Mouse (Mus musculus) thymus, postnatal 10 days (tissue): ENCODE data around the gene Olfr545.
"Not testable (repeated sequence)": the region's sequence is repeated elsewhere in the genome, so short reads cannot be mapped to it uniquely, and the experiment has no call there.

Source experiments
- DNase-seq, 2 experiments: peaks; one replicate each; pipeline ENCODE4 v3.0.0; 2021; ENCODE audit warnings: low spot score in 2 of 2

Olfr545 gene

DNA sequence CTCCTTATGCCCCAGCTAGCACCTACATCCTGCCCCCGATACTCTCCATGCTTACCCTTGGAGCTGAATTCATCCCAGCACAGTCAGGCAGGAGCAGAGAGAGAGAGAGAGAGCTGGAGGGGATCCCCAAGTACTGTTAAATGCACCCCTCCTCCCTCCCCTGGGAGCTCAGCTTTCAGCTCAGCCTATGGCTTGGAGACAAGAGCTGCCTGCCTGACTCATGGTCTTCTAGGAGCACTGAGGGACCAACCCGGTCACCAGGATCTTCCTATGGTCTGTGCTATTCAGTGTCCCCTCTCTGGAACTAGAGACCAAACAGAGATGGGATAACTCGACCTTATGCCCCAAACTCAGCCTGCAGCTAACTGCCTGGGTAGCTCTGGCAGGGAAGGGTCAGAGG, at the start of gene Olfr545:
Olfr545 (minus strand) TSS at position 101 of the 400 bp plus-strand sequence.
- DNase-seq: no peak

DNA sequence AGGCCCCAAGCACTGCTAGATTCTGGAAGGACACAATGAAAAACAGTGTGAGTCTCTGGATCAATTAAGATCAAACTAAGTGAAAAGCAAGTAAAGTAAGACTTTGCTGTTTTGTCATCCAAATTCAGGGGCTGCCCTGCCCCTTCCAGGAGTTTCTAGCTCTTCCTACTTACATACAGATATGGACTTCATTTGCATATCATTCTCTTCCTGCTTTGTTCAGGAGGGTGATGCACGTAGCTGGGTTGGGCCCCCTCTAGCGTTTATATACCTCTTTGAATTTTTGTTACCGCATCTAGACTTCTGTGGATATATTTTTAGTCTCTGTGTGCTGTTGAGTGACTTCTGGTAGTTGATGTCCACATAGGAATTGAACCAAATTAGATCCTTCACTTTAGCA, 41.9 kb upstream of the Olfr545 start:
- DNase-seq: no peak

- DNase-seq: no peak
Observed at GRCm38 (mm10) chr7:102540596-102540995, 41.2 kb upstream of the Olfr545 start, which contains the start of gene Olfr548-ps1. TSS of gene Olfr548-ps1 (plus strand) at chr7:102540896.

- no peak for DNase-seq
Observed at GRCm38 (mm10) chr7:102534449-102534848, 35.1 kb upstream of the Olfr545 start, which contains the start of gene Olfr547. TSS of gene Olfr547 (plus strand) at chr7:102534749.

GRCm38 (mm10) chr7:102529052-102529451, 29.7 kb upstream of the Olfr545 start:
- DNase-seq: no peak

DNA sequence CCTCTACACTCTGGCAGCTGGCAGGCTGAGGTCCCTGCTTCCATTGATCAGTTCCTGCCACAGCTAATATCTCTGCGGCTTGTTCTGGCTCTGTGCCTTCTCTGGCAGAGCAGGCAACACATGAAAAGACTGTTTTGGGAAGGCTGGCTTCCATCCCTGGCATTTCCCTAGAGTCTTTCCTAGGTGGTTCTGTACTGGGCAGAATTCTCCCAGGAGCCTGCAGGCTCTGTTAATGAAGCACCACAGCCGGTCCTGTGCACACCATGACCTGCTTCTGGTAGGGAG, 17.6 kb upstream of the Olfr545 start:
- DNase-seq: no peak

DNA sequence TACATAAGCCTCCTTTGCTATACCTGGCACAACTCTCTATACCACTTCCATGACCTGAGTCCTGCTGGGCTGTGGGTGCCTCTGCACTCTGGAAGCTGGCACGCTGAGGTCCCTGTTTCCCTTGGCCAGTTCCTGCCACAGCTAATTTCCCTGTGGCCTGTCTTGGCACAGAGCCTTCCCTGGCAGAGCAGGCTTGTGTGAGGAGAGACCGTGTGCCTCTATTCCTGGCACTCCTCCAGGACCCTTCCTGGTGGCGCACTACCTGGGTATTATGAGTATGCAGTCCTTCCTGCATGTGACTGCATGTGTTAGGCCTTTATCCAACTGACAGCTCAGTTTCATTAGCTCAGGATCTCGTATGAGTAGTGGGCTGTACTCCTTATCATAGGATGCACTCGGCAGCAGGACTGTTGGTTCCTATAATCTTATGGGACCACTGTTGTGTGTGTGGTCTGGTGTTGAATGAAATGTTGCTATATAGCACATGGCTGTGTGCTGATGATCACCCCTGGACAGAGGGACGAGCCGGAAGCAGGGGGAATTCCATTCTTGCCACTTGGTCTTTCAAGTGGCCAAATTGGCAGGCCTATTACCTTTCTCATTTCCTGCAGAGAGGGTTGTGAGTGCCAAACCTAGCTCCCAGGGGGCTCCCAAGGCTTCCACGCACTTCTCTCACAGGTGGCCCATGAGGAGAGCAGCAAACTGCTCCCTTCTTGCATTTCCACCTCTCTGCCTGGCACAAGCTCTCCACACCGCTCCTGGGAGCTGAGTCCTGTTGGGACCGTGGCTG, 17.1 kb upstream of the Olfr545 start:
- no peak for DNase-seq

GRCm38 (mm10) chr7:102514144-102514543, 14.8 kb upstream of the Olfr545 start:
- DNase-seq: no peak

DNA sequence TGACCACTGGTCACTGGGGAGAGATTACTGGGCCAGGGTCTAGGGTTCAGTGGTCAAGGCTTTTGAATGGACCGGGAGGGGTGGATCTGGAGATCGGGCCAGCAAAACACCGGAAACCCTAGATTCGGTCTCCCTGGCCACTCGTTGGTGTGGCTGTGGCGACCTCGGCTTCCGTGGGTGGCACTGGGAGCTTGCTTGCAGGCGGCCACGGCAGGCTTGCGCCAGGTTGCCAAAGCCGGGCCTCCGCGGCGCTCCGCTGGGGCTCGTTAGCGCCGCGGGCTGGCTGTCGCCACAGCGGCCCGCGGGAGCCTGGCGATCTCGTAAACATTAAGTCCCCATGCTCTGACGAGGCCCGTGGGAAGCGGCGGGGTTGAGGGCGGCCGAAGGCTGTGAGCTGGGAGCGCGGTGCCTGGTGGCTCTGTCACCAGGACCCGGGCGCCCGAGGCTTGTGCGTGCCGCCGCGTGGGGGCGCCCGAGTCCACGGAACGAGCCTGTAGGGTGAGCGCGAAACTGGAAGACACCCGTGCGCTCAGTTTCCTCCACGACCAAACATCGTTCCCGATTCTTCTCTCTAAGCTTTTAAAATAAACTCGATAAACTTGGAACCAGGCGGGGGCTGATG, 13.6 kb upstream of the Olfr545 start:
- peak; percentile 57 to 95 for DNase-seq

- DNase-seq: no peak
Observed at GRCm38 (mm10) chr7:102511927-102512326, 12.6 kb upstream of the Olfr545 start.

DNA sequence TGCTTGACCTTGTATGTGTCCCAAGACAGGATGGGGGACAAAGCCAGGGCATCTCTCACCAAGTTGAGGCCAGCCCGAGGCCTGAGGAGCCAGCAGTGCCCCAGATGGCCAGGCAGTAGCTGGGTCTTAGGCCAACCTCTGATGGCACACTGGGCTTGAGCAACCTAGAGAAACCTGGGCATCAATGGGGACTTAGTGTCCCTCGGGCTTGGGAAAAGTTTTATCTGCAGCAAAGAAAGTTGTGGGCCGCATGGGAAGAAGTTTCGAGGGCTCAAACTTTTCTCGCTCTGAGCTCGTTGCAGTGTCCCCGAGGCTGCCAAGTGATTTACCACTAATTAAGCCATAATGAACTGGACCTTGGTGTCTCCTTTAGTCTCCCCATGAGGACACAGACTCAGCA, 10.4 kb upstream of the Olfr545 start:
- DNase-seq: no peak

DNA sequence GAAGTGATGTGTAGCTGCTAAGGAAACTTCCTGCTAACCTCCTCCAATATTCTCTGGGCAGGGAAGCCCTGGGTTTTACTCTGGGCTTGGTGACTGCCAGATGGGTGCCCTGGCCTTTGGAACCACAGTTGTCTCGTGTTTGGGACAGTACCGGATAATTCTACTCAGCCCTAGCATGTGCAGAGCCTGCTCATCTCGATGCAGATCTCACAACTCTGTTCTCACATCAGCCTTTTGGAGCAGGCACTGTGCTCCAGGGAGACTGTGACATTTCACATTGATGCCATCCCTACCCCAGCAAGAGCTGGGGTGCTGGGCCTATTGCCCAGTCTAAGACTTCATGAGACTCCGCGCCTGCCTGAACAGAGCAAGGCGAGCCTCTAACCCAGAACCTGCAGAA, 9.3 kb upstream of the Olfr545 start:
- no peak for DNase-seq

GRCm38 (mm10) chr7:102508066-102508465, 8.7 kb upstream of the Olfr545 start:
- no peak for DNase-seq

DNA sequence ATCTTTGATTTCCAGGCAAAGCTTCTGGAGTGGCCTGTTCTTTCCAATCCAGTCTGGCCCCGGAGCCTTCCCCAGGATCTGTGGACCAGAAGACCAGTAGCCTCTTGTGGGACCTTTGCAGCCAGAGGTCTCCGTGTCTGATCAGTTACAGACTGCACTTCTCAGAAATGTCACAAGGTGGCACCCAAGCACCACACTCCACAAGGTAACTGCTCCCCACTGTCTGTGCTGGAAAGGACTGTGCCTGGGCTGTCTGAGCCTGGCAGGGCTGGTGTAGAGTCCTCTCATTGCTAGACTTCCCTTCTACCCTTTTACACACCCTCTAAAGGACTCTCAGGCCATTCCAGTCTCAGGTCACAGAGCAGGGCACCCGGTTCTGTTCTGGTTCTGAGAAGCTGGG, 7.5 kb upstream of the Olfr545 start:
- DNase-seq: peak; percentile 44 to 71

- DNase-seq: no peak
Observed at GRCm38 (mm10) chr7:102501986-102502385, 2.6 kb upstream of the Olfr545 start.

GRCm38 (mm10) chr7:102494416-102494815, 5.0 kb downstream of the Olfr545 start:
- DNase-seq: not testable (repeated sequence)

- DNase-seq: no peak
Observed at GRCm38 (mm10) chr7:102488161-102488560, 11.2 kb downstream of the Olfr545 start, which contains the start of gene Olfr544. TSS of gene Olfr544 (minus strand) at chr7:102488313.

- DNase-seq: no peak
Observed at GRCm38 (mm10) chr7:102486105-102486504, 13.3 kb downstream of the Olfr545 start.

DNA sequence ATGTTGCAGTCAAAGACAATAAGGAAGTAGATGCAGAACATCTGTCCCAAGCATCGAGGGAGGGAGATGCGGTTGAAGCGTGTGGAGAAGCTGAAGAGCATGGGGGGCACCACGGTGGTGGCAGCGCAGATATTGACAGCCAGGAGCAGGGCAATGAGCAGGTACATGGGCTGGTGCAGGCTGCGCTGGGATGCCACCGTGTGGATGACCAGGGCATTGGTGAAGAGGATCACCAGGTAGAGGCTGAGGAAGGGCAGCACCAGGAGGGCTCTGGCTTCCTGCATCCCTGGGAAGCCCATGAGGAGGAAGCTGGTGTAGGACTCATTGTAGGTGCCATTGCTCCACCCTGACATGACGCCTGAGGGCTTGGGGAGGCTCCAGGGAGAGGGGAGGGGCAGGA, 14.6 kb downstream of the Olfr545 start:
- DNase-seq: not testable (repeated sequence)

- no peak for DNase-seq
Observed at GRCm38 (mm10) chr7:102483665-102484064, 15.7 kb downstream of the Olfr545 start.

DNA sequence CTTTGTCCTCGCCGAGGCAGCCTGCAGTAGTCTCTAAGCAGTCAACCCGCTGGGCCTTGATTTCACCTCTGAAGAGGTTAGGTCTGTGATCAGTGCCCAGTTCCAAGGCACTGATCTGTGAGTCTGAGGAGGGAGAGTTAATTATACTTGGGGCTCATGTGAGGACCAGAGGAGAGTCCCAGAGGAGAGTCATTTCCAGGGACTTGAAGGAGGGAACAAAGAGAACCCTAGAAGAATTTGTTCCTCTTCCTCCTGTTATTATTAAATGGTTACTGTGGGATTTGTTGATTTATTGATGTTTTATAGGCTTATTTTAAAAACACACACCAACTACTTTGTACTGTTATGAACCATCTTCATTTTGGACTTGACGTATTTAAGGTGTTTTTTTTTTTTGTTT, 17.8 kb downstream of the Olfr545 start, which contains the start of gene Olfr543:
Olfr543 (minus strand) TSS at position 101 of the 400 bp plus-strand sequence.
- DNase-seq: no peak

- DNase-seq: no peak
Observed at GRCm38 (mm10) chr7:102480821-102481220, 18.6 kb downstream of the Olfr545 start.
